Mouse (Mus musculus): Measurements from ENCODE around the gene Dennd6a. TPM values are rescaled to one million over a fixed set of nuclear protein-coding genes. Genes with fewer than 3 reads are reported as not detected.

Dennd6a gene
- polyA plus RNA-seq, 1 experiment = 23.9 TPM

DNA sequence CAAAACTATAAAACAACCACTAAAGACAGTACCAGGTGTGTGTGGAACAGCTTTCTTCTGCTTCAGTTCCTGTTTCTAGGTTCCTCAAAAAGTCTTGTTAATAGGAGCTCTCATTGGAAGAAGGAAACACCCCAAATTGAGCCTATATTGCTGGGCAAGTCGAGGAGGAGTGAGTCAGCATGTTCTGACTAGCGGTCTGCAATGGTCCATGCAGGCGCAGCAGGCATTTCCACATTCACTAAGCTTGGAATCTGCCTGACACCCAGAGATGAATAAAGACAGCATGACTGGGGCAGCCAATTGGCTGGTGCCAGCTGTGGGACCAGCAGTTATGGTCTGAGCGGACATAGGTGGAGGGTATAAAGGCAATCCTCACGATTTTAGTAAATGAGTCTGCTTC is 102.1 kb downstream of the Dennd6a start:
- DNase-seq (ENCODE audit: extremely low spot score in 1 of 2, low spot score in 1 of 2) = no peak

Other genes starting within 250 kb of the Dennd6a start
- gene Slmap, start 38.9 kb upstream of the Dennd6a start, polyA plus RNA-seq (2012; rRNA removed) = 54.9 and 58.4 TPM in 2 replicates
- 107 and 111 TPM in 2 replicates for gene Arf4, start 64.2 kb downstream of the Dennd6a start, polyA plus RNA-seq (2012; rRNA removed)
- 4.8 and 4.9 TPM in 2 replicates for gene Pde12, start 96.0 kb downstream of the Dennd6a start, polyA plus RNA-seq (2012; rRNA removed)
- 0.04 and 0.06 TPM in 2 replicates for gene Dnah12, start 119.4 kb downstream of the Dennd6a start, polyA plus RNA-seq (2012; rRNA removed)

Data from frontal cortex, adult 2 months (tissue).